Mouse (Mus musculus): Measurements from ENCODE around the gene Npm1.

Npm1 gene

DNA sequence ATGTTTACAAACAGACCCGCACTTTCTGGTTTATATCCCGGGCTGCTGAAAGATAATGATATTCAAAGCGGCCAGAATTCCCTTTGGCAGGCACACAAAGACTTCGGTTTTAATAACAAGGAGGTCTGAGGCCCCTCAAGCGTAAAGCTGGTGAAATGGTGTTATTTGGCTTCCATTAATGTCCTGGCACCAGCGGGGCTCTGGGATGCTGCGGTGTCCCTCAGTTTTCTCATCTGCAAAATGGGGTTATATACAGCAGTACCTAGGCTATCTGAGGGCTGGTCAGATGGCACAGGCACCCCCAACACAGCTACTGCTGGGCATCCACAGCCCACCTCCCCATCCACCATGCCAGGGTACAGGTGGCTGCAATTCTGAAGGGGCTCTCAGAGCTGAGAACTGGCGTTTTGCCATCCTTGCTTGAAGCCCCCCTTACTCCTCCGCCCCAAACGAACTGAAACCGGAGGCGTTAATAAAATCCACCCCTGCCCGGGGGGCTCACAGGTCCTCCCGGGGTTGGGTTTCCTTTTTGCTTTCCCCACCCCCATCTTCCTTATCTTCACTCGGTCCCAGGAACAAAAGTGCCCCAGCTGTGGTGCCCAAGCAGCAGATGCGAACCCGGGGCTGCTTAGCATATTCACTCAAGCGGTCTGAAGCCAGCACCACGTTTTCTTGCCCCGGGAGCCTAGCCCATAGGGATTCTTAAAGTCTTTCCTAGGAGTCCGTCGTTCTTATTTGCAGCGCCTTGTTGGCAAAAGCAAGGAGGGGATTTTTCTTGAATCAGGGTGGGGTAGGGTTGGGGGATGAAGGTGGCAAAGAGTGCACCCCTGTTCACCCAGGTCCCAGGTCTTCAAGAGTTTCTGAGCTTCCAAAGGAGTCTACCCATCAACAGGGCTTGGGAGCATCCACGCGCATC lies 32.8 kb upstream of the Npm1 start:
- peaks cover 86% of the 10 kb centered on the region for H3K27me3 ChIP-seq (ENCODE audit: insufficient read depth, low read length)
- TF ChIP-seq POU5F1 (IDR thresholded peaks at IDR 0.05; ENCODE audit: borderline replicate concordance, low read length), result no peak
- no peak for TF ChIP-seq NANOG (IDR thresholded peaks at IDR 0.05; ENCODE audit: borderline replicate concordance, low read length)
- TF ChIP-seq CTCF (conservative IDR thresholded peaks at IDR 0.05; ENCODE audit: low read length), result no peak
- peaks cover 21% of the 10 kb centered on the region for H3K9me3 ChIP-seq (ENCODE audit: low read length)
- no peak overlapping the region for H3K4me3 ChIP-seq (replicated peaks; ENCODE audit: low read length)
- peaks cover 48% of the 10 kb centered on the region for H3K4me1 ChIP-seq (replicated peaks; ENCODE audit: low read depth, low read length)
- H3K36me3 ChIP-seq (ENCODE audit: insufficient read depth, low read length), result no peaks in the 10 kb centered on the region

DNA sequence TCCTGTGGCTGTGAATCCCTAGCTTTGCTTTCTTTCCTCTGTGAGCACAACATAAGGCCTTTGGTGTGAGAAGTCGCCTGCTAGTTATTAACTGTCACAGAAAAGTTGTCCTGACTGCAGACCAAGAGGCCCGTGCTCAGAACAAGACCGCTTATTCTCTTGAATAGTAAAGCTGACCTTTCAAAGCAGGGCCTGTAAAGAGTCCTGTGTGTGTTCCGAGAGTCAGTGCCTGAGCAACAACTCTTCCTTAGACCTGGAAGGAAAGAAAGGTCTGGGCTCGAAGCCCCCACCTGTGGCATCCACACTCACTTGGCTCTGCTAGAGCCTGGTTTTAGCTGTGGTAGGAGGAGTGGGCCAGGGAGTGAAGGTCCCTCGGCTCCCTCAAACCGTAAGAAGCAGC lies 32.1 kb upstream of the Npm1 start:
- peaks cover 21% of the 10 kb centered on the region for H3K9me3 ChIP-seq (ENCODE audit: low read length)
- peaks cover 41% of the 10 kb centered on the region for H3K4me1 ChIP-seq (replicated peaks; ENCODE audit: low read depth, low read length)
- TF ChIP-seq CTCF (conservative IDR thresholded peaks at IDR 0.05; ENCODE audit: low read length), result no peak
- no peak for TF ChIP-seq NANOG (IDR thresholded peaks at IDR 0.05; ENCODE audit: borderline replicate concordance, low read length)
- TF ChIP-seq POU5F1 (IDR thresholded peaks at IDR 0.05; ENCODE audit: borderline replicate concordance, low read length), result no peak
- H3K36me3 ChIP-seq (ENCODE audit: insufficient read depth, low read length), result no peaks in the 10 kb centered on the region
- peaks cover 84% of the 10 kb centered on the region for H3K27me3 ChIP-seq (ENCODE audit: insufficient read depth, low read length)
- no peak overlapping the region for H3K4me3 ChIP-seq (replicated peaks; ENCODE audit: low read length)

DNA sequence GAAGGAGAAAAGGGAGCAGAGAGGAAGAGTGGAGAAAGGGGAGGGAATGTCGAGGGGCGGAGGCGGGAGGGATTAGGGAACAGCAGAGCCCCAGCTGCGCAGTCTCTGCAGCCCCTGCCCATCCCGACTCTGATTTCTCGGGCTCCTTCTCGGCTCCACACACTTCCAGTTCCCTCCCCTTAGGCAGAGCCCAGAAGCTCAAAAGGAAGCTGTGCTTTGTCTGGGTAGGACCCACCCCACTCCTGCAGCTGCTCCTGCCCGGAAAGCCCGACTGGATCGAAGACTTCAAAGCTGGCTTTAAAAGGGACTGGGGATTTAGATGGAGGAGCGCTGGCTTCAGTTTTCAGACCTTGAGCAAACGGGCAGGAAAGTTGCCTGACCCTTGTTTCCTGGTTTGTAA lies 30.7 kb upstream of the Npm1 start:
- TF ChIP-seq POU5F1 (IDR thresholded peaks at IDR 0.05; ENCODE audit: borderline replicate concordance, low read length) (no peak), CTCF (conservative IDR thresholded peaks at IDR 0.05; ENCODE audit: low read length) (no peak), NANOG (IDR thresholded peaks at IDR 0.05; ENCODE audit: borderline replicate concordance, low read length) (no peak)
- H3K4me3 ChIP-seq (replicated peaks; ENCODE audit: low read length), result peak overlapping the region; percentile 26; the same call in 1 of the 2 replicates
- H3K4me1 ChIP-seq (replicated peaks; ENCODE audit: low read depth, low read length), result peaks cover 27% of the 10 kb centered on the region
- H3K9me3 ChIP-seq (ENCODE audit: low read length), result peaks cover 21% of the 10 kb centered on the region
- peaks cover 70% of the 10 kb centered on the region for H3K27me3 ChIP-seq (ENCODE audit: insufficient read depth, low read length)
- no peaks in the 10 kb centered on the region for H3K36me3 ChIP-seq (ENCODE audit: insufficient read depth, low read length)

DNA sequence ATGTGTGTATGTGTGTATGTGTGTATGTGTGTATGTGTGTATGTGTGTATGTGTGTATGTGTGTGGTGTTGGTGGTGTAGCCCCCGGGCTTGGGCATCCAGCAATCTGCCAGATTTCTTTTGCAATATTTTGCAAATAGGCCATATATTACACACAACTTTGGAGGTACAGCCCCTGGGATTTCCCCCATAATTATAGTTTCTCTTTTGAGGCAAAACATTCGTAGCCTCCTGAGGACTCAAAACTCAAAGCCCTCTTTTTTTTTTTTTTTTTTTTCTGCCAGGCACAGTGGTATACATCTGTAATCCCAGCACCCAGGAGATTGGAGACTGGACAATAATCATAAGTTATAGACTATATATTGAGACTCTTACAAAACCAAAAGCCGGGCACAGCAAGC lies 18.8 kb upstream of the Npm1 start:
- H3K9me3 ChIP-seq (ENCODE audit: low read length), result no peaks in the 10 kb centered on the region
- no peak overlapping the region for H3K4me3 ChIP-seq (replicated peaks; ENCODE audit: low read length)
- peaks cover 45% of the 10 kb centered on the region for H3K4me1 ChIP-seq (replicated peaks; ENCODE audit: low read depth, low read length)
- TF ChIP-seq CTCF (conservative IDR thresholded peaks at IDR 0.05; ENCODE audit: low read length) (no peak), NANOG (IDR thresholded peaks at IDR 0.05; ENCODE audit: borderline replicate concordance, low read length) (no peak), POU5F1 (IDR thresholded peaks at IDR 0.05; ENCODE audit: borderline replicate concordance, low read length) (no peak)
- H3K36me3 ChIP-seq (ENCODE audit: insufficient read depth, low read length), result no peaks in the 10 kb centered on the region
- peaks cover 45% of the 10 kb centered on the region for H3K27me3 ChIP-seq (ENCODE audit: insufficient read depth, low read length)

DNA sequence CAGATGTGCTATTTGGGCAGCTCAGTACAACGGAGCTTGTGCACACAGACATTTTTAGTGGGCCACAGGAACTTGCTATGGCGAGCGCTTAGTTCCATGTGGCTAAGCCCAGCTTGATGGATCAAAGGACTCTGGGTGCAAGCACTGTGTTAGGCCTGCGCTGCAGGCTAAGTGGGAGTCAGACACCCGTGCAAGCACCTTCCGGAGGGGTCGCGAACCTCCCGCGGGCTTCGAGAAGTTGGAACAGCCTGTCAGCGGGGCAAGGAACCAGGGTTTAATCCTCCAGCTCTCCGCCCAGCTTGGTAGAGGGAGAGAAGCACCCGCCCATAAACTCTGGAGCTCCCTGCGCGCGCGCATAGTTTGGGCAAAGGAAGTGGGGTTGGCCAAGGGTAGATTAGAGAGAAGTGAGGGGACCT lies 17.7 kb upstream of the Npm1 start:
- Histone ChIP-seq H3K4me1 (replicated peaks; ENCODE audit: low read depth, low read length) (peaks cover 46% of the 10 kb centered on the region), H3K9me3 (ENCODE audit: low read length) (no peaks in the 10 kb centered on the region), H3K27me3 (ENCODE audit: insufficient read depth, low read length) (peaks cover 47% of the 10 kb centered on the region), H3K4me3 (replicated peaks; ENCODE audit: low read length) (peak overlapping the region; percentile 74), H3K36me3 (ENCODE audit: insufficient read depth, low read length) (no peaks in the 10 kb centered on the region)
- no peak for TF ChIP-seq POU5F1 (IDR thresholded peaks at IDR 0.05; ENCODE audit: borderline replicate concordance, low read length)
- TF ChIP-seq CTCF (conservative IDR thresholded peaks at IDR 0.05; ENCODE audit: low read length), result no peak
- no peak for TF ChIP-seq NANOG (IDR thresholded peaks at IDR 0.05; ENCODE audit: borderline replicate concordance, low read length)

DNA sequence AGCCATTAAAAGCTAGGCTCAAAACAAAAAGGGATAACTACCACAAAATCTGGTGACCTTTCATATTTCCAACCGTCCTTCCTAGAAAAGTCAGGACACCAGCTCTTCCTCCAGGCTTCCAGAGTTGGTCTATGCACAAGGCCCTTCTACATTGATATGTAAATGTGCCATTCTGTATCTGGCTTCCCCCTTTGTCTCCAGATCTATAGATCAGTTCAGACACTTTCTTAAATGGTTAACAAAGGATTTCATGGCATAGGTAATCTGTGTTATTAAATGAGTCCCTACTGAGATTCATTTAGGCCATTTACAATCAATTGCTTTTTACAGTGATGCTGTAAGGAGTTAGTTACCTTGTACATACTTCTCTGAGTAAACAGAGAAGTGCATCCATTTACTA lies 16.8 kb upstream of the Npm1 start:
- Histone ChIP-seq H3K9me3 (ENCODE audit: low read length) (no peaks in the 10 kb centered on the region), H3K27me3 (ENCODE audit: insufficient read depth, low read length) (peaks cover 51% of the 10 kb centered on the region), H3K36me3 (ENCODE audit: insufficient read depth, low read length) (no peaks in the 10 kb centered on the region), H3K4me1 (replicated peaks; ENCODE audit: low read depth, low read length) (peaks cover 46% of the 10 kb centered on the region), H3K4me3 (replicated peaks; ENCODE audit: low read length) (no peak overlapping the region)
- TF ChIP-seq CTCF (conservative IDR thresholded peaks at IDR 0.05; ENCODE audit: low read length) (no peak), NANOG (IDR thresholded peaks at IDR 0.05; ENCODE audit: borderline replicate concordance, low read length) (peak; percentile 81), POU5F1 (IDR thresholded peaks at IDR 0.05; ENCODE audit: borderline replicate concordance, low read length) (0 out of 2 replicates have a peak, but pooled peaks have one; percentile 17)

DNA sequence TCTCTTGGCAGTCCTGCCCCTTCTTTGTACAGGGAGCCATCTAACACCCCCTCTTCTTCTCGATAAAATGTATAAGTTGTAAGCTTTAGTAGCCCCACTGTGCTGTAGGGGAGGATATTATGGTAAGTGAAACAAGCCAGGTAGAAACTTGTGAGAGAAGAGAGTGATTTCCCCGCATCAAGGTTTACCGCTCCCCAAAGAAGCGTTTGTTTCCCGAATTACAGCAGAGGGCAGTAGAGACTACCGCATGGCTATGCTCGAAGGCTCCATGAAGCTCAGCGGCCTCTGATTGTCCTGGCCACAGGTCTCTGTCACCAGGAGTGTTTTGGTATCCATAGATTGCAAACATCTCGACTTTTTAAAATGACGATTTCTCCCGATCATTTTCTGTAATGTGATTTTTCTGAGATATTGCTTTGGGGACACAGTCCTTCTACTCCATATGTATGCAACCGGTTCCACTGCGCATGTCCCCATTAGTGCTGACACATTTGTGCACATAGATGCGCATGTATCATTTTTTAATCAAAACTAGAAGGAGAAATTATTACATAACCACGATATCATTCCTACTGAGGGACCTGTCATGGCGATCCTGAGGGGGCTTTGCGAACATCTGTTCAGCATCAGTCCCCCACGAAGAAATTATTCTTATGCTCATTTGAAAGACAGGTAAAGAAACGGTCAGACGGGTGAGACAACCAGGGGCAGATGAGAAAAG lies 13.7 kb upstream of the Npm1 start:
- H3K27me3 ChIP-seq (ENCODE audit: insufficient read depth, low read length), result peaks cover 38% of the 10 kb centered on the region
- no peak for TF ChIP-seq NANOG (IDR thresholded peaks at IDR 0.05; ENCODE audit: borderline replicate concordance, low read length)
- TF ChIP-seq CTCF (conservative IDR thresholded peaks at IDR 0.05; ENCODE audit: low read length), result peak; percentile 55
- no peak for TF ChIP-seq POU5F1 (IDR thresholded peaks at IDR 0.05; ENCODE audit: borderline replicate concordance, low read length)

DNA sequence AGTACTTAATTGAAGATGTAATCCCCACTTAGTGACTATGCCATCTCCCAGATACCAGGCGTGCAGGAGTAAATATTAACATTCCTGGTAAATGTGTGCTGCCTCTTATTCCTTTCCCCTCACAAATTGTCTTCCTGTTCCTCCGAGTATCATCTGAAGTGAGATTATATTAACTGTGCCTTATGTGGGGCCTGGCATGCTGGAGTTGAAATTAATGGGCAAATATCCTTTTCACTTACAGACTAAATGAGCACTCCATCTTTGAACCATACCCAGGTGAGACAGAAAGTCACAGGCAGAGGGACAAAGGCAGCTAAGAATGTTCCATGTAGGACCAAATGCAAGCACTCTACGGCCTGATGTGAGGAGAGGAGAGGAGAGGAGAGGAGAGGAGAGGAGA lies 12.8 kb upstream of the Npm1 start:
- peaks cover 38% of the 10 kb centered on the region for H3K27me3 ChIP-seq (ENCODE audit: insufficient read depth, low read length)
- no peaks in the 10 kb centered on the region for H3K36me3 ChIP-seq (ENCODE audit: insufficient read depth, low read length)
- TF ChIP-seq POU5F1 (IDR thresholded peaks at IDR 0.05; ENCODE audit: borderline replicate concordance, low read length) (no peak), NANOG (IDR thresholded peaks at IDR 0.05; ENCODE audit: borderline replicate concordance, low read length) (no peak), CTCF (conservative IDR thresholded peaks at IDR 0.05; ENCODE audit: low read length) (no peak)
- H3K4me3 ChIP-seq (replicated peaks; ENCODE audit: low read length), result no peak overlapping the region
- no peaks in the 10 kb centered on the region for H3K9me3 ChIP-seq (ENCODE audit: low read length)
- H3K4me1 ChIP-seq (replicated peaks; ENCODE audit: low read depth, low read length), result peaks cover 39% of the 10 kb centered on the region

More for the DNA sequence above, 13.7 kb upstream of the Npm1 start:
- peaks cover 46% of the 10 kb centered on the region for H3K4me1 ChIP-seq (replicated peaks; ENCODE audit: low read depth, low read length)
- H3K9me3 ChIP-seq (ENCODE audit: low read length), result no peaks in the 10 kb centered on the region
- H3K36me3 ChIP-seq (ENCODE audit: insufficient read depth, low read length), result no peaks in the 10 kb centered on the region
- no peak overlapping the region for H3K4me3 ChIP-seq (replicated peaks; ENCODE audit: low read length)
